Mouse (Mus musculus): ENCODE results near the gene Epha1.

The Epha1 gene

GRCm38 (mm10) chr6:42324482-42325267 lies 48.4 kb downstream of the Epha1 start, which contains the start of gene Fam131b:
Gene Fam131b, minus strand, starts transcription at chr6:42324643.
- DNase-seq (ENCODE audit: low spot score), result no peak

- no peak for DNase-seq (ENCODE audit: low spot score)
These were observed 49.0 kb downstream of the Epha1 start for GRCm38 (mm10) chr6:42324067-42324481.

- DNase-seq (ENCODE audit: low spot score), result no peak
These were observed 49.5 kb downstream of the Epha1 start for GRCm38 (mm10) chr6:42323371-42324066.

- DNase-seq (ENCODE audit: low spot score), result no peak
These were observed 54.8 kb downstream of the Epha1 start for GRCm38 (mm10) chr6:42318293-42318692.

GRCm38 (mm10) chr6:42310427-42311053 lies 62.5 kb downstream of the Epha1 start:
- no peak for DNase-seq (ENCODE audit: low spot score)

- no peak for DNase-seq (ENCODE audit: low spot score)
These were observed 63.2 kb downstream of the Epha1 start for GRCm38 (mm10) chr6:42309816-42310378.

Data from c-Kit-positive CD71-positive TER-119-positive erythroid progenitor cells, embryonic 14.5 days (primary cell).